Mouse (Mus musculus): Measurements from ENCODE around the gene Tmem59l.

Tmem59l gene

DNA sequence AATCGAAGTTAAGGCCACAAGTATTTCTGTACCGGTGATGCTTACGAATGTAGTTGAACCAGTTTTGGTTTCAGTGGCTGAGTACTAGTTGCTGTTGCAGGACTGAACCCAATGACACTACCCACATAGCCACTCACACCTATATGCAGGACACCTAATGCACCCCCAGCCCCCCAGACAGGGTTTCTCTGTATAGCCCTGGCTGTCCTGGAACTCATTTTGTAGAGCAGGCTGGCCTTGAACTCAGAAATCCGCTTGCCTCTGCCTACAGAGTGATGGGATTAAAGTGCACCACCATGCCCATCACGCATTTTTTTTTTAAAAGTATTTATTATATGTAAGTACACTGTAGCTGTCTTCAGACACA is 19.9 kb upstream of the Tmem59l start:
- DNase-seq (ENCODE audit: low spot score) = no peak

GRCm38 (mm10) chr8:70506328-70507026 is 19.3 kb upstream of the Tmem59l start, which contains the start of gene Rex1bd:
Rex1bd (minus strand) TSS chr8:70506752.
- DNase-seq (ENCODE audit: low spot score) = peak; percentile 91

GRCm38 (mm10) chr8:70505698-70506327 is 18.7 kb upstream of the Tmem59l start:
- DNase-seq (ENCODE audit: low spot score) = no peak

DNA sequence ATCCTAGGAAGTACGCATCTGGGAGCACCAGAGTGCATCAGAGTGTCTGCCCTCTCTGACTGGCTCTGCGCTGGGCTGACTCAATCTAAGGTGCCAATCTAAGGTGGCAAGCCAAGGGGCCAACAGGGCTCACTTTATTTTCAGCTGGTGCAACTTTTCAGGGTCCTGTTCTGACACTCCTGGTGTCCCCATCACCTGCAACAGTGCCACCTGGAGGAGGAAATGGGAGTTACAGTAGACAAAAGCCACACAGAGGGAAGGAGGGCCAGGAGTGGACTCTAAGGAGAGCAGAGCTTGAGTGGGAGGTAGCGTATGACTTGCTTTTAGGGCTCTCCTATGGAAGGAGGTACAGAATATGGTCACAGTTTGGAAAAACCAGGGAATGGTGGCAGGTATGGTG is 17.7 kb upstream of the Tmem59l start:
- peak; percentile 80 for DNase-seq (ENCODE audit: low spot score)

- no peak for DNase-seq (ENCODE audit: low spot score)
These were observed 17.1 kb upstream of the Tmem59l start for GRCm38 (mm10) chr8:70504291-70504716.

DNA sequence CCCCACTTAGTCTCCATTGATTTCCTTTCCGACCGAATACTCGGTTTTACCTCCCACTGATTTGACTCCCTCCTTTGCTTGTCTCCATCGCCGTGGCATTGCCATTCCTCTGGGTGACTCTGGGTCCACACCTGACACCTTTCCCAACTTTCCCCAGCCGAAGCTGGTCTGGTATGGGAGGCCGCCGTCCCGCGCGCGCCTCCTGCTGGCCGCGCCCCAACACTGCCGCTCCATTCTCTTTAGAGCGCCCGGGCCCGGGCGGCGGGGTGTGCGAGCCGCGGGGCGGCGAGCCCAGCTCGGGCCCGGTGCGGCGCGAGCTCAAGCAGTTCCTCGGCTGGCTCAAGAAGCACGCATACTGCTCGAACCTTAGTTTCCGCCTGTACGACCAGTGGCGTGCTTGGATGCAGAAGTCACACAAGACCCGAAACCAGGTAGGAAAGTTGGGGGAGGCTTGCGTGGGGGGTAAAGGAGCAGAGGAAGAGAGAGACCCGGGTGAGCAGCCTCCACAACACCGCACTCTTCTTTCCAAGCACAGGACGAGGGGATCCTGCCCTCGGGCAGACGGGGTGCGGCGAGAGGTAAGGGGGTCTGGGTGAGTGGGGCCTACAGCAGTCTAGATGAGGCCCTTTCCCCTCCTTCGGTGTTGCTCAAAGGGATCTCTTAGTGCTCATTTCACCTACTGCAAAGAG is 16.0 kb upstream of the Tmem59l start:
- peak; percentile 65 for DNase-seq (ENCODE audit: low spot score)

DNA sequence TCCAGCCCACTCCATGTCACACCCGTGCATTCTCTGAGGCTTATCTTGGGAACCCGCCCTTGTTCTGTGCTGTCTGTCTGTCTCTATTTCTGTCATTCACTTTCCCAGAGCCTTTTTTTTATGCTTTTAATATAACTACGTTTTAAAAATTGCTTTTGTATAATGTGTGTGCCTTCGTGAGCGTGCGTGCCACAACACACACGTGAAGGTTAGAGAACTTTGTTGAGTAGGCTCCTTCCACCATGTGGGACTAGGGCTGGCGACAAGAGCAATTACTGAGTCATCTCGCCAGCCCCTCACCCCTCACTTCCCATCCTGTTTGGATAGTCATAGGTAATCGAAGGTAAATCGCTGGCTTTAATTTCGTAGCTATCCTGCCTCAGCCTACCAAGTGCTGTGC is 15.4 kb upstream of the Tmem59l start:
- no peak for DNase-seq (ENCODE audit: low spot score)

DNA sequence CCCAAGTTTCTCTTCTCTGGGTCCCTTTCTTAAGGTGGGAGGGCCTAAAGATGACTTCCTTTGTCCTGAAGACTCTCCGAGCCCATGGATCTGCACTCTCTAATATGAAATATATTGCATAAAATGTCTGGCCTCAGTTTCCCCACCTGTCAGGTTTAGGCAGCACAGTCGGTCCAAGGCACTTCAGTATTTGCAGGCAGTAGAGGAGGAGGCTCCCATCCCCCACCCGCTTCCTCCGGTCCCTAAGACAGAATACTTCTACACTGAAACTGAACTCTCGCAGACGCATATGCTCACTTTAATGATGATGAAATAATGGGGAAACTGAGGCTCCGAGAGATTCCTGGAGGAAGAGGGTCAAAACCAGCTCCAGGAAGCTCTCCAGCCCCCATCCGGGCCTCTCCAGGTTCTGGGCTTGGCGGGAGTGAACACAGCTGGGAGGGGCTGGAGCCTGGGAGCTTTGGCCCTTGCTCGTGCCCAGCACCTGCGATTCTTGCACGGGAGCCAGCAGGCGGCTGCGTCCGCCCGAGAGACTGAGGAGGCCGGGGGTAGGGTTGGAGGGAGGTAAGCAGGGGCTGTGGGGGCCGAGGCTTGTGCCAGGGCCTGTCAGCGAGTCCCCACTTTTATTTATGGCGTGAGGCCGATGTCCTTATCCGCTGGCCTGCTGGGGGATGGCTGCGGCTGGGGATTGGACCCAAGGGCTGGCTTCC is 14.8 kb upstream of the Tmem59l start:
- DNase-seq (ENCODE audit: low spot score) = no peak

DNA sequence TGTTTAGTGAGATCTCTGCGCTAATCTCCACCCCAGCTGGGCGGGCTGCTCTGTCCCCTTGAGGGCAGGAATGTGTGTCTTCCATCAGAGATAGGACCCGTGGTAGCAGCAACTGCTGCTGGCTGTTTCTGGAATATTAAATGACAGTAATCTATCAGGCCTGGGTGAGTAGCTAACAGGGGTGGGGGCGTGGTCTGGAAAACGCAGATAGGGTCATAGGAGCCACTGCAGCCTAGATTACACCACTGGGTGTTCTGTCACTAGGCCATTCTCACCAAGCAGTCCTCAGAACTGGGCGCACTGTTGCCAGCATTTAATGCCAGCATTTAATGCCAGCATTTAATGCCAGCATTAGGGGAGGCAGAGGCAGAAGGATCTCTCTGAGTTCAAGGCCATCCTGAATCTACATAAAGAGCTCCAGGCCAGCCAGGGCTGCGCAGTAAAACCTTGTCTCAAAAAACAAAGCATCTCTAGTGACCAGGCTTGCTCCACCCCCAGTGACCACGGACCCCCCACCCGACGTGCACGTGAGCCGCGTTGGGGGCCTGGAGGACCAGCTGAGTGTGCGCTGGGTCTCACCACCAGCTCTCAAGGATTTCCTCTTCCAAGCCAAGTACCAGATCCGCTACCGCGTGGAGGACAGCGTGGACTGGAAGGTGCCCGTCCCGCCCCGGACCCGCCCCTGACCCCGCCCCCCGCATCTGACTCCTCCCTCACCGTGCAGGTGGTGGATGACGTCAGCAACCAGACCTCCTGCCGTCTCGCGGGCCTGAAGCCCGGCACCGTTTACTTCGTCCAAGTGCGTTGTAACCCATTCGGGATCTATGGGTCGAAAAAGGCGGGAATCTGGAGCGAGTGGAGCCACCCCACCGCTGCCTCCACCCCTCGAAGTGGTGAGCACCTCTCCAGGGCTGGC is 13.5 kb upstream of the Tmem59l start:
- DNase-seq (ENCODE audit: low spot score) = no peak

- DNase-seq (ENCODE audit: low spot score) = no peak
These were observed 8.6 kb upstream of the Tmem59l start for GRCm38 (mm10) chr8:70495771-70496062.

- no peak for DNase-seq (ENCODE audit: low spot score)
These were observed 8.0 kb upstream of the Tmem59l start for GRCm38 (mm10) chr8:70495001-70495770.

GRCm38 (mm10) chr8:70494416-70494945 is 7.3 kb upstream of the Tmem59l start:
- no peak for DNase-seq (ENCODE audit: low spot score)

DNA sequence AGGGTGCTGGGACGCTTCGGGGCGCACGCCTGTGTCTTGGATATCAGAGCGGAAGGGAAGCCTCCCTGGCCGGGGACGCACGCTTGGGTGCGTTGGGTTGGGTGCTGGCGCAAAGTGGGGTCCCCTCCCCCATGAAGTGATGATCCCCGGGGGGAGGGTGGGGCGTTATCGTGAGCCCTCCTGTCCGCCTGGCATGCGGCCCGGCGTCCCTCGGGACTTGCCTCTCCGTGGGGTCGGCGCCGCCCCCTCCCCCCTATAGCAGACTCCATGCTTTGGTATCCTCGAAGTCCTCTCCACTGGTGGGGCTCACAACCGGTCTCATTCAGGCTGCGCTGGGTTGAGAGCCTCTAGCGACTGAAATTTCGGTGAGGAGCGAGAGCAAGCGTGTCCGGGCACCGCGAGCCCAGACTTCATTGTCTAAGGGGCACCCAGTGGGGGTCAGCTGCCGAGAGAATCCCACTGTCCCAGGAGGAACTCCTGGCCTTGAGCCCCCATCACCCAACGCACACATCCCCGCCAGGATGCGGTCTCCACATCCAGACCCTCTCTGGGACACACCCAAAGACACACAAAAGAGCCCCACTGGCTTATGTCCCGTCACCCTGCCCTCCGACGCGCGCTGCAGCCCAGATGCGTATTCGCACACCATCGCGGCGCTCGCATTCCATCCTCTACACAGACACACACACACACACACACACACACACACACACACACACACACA is 6.7 kb upstream of the Tmem59l start:
- DNase-seq (ENCODE audit: low spot score) = no peak

- no peak for DNase-seq (ENCODE audit: low spot score)
These were observed 5.8 kb upstream of the Tmem59l start, which contains the start of gene Crlf1 for GRCm38 (mm10) chr8:70492664-70493640. Crlf1 (plus strand) TSS chr8:70493158.

- no peak for DNase-seq (ENCODE audit: low spot score)
These were observed 3.8 kb upstream of the Tmem59l start for GRCm38 (mm10) chr8:70490880-70491495.

DNA sequence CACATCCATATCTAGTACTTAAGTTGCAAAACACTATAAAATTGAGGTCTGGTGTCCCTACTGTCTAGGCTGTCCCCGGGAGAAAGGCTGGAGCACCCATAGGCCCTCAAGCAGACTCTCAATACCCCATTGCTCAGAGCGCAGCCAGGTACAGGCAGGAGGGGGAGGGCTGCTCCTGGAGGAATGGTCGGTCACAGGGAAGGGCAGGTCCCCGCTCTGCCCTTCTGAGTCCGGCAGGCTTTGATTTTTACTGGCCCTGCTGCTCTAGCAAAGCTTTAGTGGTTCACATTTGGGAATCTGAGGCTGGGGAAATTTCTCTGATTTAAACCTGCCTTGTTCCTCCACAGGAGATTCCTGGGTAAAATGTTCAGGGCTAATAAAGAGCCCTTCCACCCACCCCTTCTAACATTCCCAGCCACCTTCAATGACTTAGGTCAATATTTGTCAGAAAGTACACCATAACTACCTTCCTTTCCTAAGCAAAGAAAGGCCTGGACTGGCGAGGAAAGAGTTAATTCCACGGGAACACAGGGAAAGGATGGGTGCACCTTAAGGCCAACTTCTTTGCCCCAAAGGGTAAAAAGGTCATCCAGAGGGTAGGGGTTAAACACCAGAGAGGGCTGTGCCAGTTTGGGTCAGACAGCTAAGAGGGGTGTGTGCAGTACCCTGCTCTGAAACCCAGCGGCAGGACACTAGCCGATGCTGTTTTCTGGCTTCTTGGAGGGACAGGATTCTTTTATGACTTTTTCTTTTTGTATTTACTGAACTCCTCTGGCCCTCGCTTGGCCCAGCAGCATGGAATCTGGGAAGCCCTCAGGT is 3.1 kb upstream of the Tmem59l start:
- no peak for DNase-seq (ENCODE audit: low spot score)

DNA sequence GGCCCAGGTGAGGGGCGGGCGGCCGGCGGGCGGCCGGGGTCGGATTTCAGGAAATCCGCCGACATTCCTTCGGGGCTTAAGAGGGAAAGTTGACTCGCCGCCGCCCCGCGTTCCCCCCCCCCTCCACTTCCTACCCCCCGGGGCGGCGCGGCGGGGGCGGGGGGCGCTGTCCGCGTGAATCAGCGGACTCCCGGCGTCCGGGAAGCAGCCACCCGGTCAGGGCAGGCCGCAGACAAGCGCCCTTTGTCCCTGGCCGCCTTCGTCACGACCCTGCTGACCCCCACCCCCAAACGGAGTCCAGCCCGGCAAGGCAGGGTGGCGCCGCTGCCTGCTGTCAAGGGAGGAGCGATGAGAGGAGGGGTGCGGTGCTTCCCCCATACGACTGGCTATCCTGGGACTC is 2.4 kb upstream of the Tmem59l start:
- DNase-seq (ENCODE audit: low spot score) = no peak
